Mouse (Mus musculus): ENCODE measurements around the gene Cnnm4.
"Not testable (repeated sequence)": the region's sequence is repeated elsewhere in the genome, so short reads cannot be mapped to it uniquely, and the experiment has no call there.

Cnnm4 gene

DNA sequence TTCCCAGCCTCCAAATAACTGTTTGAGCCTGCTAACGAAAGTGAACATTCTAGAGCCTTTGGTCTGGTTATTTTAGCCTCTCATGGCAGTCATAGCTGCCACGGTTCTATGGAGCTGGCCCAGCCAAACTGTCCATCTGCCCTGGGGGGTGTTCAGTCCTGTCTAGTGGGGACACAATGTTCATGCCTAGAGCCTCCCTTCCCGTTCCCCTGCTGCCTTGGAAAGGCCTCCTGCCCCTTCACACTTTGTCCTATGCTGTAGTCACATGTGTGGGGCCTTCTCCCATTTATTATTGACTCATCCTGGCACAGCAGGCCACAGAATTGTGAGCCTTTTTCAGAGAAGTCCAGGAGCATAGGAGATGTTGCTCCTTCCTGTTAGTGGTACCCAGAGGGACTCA is 46.8 kb downstream of the Cnnm4 start:
- DNase-seq (ENCODE audit: low spot score): no peak

DNA sequence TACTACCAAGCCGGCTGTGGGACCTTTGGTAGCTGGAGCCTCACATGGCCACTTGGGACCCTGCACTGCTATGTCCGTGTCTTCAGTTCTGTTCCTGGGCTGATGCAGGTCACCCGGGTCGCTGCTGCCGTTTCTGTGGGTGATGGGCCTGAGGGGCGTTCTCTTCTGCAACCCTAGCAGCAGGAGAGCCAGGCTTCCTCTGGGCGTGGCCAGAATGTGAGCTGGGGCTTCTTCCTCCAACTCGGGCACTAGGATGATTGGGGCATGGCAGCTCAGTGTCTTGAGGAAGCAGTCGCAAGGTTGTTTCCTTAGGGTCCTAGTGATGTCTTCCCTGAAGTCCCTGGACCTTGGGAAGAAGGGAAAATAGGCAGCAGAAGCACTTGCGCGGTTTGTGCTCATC is 48.2 kb downstream of the Cnnm4 start:
- no peak for DNase-seq (ENCODE audit: low spot score)

DNA sequence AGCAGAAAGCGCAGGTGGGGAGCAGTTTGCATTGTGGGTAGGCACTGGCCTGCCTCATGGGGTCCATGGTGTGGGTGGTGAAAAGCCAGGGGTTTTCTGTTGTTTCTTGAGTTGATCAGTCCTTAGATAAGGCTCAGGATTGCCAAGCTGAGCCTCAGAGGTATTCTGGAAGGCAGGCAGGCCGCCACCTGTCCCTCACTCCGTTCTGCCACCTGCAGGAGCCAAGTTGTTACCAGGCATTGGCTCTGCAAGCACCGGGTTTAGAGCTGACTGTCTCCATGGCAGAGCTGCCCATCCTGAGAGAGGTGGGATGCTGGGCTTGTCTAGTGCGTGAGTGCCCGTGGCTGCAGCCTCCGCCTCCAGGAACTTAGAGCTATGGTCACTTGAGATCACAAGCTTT is 50.8 kb downstream of the Cnnm4 start:
- no peak for DNase-seq (ENCODE audit: low spot score)

DNA sequence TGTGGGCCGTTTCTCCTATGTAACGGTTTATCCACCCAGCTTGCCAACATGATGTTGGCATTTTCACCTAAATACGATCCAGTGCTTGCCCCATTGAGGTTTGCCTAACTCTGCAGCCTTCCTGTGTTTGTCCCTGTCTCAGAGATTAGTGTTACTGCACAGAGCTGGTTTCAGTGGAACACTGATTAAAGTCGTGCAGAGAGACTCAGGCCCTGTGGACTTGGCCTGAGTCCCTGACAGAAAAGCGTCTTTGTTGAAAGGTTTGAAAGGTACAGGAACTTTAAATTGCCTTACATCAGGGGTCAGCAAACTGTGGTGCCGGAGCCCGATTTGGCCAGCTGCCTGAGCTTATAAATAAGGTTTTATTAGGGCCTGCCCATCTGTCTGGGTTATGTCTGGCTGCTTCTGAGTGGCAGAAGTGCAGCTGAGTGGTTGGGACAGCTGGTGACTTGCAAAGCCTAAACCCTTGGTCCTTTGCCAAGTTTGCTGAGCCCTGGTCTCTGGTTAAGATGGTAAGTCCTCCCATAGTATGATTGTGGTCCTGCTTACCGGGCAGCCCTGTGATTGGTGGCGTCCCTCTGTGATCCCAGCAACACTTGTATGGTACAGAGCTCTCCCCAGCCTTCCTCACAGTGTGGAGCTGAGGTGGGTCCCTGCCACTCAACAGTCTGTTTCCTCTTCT is 52.1 kb downstream of the Cnnm4 start:
- no peak for DNase-seq (ENCODE audit: low spot score)

DNA sequence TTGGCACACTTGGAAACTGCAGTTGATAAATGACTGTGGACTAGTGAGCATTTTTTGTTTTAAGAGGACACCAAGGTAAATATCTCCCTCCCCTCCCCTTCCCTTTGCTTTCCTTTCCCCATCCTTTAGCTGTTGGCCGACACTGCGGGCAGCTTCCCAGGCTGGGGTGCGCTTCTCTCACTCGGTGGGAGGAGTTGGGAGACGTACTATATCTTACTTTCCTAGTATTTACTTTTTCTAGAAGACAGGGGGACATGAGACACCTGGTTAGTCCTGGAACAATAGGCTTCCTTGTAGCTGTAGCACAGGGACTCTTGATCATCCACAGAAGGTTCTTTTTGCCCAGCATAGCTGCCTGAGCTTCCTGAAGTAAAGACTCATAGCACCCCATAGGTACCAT is 52.6 kb downstream of the Cnnm4 start:
- no peak for DNase-seq (ENCODE audit: low spot score)

DNA sequence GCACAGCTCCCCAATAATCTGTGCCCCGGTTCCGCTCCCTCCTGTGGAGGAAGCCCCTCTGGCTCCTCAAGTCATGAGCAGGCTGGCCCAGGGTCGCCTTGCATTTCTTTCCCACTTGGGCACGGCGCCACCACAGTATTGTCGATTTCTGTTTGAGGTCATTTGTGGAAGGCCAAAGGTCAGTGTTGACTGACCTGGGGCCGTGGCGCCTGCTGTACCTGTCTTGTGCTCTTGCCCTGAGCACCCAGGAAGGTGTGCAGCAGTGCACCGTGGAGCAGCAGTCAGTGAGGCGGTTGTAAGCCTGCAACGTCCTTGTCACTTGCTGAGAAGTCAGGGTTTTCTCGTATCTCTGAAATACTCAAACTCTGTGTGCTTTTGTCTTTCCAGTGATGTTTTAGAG is 54.4 kb downstream of the Cnnm4 start:
- no peak for DNase-seq (ENCODE audit: low spot score)

DNA sequence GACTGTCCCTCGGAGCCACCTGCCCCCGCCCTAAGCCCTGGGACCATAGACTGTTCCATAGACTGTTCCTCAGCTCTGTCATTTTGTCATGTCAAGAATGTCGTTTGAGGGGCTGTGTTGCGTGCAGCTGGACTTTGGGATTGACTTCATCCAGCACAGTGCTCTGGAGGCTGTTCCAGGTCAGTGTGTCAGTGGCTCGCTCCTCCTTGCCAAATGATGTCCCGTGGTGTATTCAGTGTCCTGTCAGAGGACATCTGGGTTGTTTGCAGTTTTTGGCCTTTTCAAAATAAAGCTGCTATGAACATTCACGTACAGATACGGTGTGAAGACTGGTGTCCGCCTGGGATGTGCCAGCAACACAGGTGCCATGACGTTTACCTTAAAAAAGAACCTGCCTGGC is 55.5 kb downstream of the Cnnm4 start:
- DNase-seq (ENCODE audit: low spot score): no peak

DNA sequence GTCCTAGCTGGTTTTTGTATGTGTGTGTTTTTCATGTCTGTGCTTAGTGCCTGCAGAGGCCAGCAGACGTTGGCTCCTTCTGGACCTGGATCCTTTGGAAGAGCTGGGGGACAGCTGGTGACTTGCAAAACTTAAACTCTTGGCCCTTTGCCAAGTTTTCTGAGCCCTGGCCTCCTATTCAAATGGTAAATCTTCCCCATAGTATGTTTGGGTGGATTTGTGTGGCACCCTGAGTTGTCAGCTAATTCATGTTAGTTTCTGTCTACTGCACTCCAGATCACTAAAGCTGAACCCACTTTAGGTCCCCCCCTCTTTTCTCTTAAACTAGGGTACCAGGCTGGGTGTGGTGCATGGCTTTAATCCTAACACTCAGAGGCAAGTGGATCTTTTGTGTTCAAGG is 56.9 kb downstream of the Cnnm4 start:
- DNase-seq (ENCODE audit: low spot score): no peak

DNA sequence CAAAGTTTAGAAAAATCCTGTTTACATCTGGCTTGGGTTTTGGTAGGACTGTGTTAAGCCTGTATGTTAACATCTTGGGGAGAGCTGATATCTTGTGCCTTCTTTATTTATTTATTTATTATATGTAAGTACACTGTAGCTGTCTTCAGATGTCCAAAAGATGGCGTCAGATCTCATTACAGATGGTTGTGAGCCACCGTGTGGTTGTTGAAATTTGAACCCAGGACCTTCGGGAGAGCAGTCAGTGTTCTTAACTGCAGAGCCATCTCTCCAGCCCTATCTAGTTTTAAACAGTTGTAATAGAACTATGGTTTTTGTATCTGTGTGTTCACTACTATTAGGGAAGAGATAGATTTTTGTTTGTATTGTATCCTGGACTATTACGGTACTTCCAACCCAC is 57.9 kb downstream of the Cnnm4 start:
- DNase-seq (ENCODE audit: low spot score): no peak

DNA sequence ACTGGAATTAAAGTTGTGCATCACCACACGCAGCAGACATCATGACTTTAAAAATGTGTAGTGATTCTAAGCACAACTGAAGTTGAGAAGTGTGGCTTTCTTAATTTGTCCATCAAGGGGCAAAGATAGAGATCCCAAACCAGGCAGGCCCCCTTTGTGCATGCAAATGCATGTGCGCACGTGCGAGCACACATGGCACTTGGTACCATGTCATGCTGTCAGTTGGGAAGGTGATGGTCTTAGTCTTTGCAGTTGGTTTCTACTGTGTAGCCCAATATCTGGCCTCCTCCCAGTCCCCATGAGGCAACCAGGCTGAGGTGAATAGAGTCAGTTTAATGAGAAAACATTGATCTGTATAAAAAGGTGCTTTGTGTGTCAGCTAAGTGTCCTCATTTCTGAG is 58.5 kb downstream of the Cnnm4 start:
- no peak for DNase-seq (ENCODE audit: low spot score)

DNA sequence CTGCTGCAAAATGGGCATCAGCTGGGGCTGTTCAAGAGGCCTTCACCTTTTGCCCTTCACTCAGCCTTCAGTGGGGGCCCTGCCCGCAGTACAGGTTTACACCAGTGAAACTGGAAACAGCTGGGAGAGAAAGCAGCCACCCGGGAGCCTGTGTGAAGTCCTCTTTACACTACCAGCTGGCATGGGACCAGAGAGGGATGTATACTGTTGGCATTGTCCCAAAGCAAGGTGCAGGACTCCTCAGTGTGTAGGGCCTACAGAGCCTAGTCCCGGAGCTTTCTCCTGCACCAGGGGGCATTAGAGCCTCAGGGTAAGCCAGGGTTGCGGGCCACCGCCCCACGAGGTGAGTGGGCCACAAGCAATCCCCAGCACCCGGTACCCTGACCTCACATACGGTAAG is 59.1 kb downstream of the Cnnm4 start:
- no peak for DNase-seq (ENCODE audit: low spot score)

DNA sequence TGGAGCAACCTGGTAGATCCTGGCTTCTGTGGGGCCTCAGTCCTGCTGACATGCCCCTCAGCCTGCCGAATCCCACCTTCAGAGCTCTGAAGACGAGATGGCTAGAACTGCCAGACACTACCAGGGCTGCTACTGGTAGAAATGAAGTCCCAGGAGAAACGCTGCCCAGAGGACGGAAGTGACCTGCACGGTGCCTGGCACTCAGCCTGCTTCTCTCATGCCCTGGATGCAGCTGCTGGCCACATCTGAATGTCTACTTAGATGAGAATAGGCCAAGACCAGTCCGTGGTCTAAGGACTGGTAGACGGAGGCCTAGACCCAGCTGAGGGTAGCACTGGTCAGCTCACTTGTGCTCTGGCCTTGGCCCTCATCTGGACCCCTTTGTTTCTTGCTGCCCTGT is 59.5 kb downstream of the Cnnm4 start:
- DNase-seq (ENCODE audit: low spot score): no peak

DNA sequence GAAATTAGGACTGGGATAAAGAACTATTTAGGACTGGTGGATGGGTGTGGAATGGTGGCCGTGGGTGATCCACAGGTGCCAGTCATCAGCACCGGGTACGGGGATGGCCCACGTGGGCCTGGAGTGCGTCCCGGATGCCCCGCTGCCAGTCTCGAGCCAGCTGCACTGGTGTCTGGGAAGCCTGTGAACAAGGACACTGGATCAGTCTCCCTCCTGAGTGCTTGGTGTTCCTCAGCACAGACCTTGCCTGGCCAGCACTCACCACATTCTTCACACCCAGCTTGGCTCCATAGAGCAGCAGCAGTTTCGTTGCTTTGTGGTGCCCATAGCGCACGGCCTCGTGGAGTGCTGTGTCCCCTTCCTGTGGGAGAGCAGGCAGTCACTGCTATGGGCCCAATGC is 60.0 kb downstream of the Cnnm4 start:
- DNase-seq (ENCODE audit: low spot score): no peak

DNA sequence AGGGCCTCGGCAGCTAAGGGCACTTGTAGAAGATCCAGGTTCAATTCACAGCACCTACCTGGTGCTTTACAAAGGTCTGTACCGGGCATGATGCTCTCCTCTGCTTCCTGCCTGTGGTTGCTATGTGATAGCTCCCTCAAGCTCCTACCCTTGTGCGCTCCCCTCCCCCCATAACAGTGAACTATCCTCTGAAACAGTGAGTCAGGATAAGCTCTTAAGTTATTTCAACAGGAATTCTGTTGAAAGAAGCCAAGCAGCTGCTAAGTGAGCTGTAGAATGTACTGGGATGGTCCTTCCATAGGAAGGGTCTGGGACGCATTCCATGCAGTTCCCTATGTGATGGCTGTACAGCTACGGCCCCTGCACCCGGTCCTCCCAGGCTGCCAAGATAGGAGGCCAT is 62.1 kb downstream of the Cnnm4 start:
- DNase-seq (ENCODE audit: low spot score): no peak

DNA sequence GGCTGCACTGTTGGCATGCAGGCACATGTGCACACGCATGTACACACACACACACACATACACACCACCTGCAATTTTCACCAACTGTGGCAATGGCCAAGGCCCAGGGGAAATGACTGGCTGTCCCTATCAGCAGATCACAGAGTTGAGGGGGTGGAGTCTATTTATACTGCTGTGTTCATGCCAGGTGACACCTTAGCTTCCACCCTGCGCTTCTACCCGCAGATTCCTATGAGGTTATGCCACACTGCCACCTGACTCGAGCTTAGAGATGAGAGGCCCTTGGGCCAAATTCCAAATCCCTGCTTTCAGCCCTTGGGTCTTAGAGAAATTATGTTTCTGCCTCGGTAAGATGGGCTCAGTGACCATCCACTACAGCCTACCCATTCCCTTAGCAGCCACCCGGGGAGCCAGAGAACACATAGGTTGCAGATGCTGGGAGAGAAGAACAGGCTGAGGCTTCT is 63.2 kb downstream of the Cnnm4 start:
- DNase-seq (ENCODE audit: low spot score): no peak

DNA sequence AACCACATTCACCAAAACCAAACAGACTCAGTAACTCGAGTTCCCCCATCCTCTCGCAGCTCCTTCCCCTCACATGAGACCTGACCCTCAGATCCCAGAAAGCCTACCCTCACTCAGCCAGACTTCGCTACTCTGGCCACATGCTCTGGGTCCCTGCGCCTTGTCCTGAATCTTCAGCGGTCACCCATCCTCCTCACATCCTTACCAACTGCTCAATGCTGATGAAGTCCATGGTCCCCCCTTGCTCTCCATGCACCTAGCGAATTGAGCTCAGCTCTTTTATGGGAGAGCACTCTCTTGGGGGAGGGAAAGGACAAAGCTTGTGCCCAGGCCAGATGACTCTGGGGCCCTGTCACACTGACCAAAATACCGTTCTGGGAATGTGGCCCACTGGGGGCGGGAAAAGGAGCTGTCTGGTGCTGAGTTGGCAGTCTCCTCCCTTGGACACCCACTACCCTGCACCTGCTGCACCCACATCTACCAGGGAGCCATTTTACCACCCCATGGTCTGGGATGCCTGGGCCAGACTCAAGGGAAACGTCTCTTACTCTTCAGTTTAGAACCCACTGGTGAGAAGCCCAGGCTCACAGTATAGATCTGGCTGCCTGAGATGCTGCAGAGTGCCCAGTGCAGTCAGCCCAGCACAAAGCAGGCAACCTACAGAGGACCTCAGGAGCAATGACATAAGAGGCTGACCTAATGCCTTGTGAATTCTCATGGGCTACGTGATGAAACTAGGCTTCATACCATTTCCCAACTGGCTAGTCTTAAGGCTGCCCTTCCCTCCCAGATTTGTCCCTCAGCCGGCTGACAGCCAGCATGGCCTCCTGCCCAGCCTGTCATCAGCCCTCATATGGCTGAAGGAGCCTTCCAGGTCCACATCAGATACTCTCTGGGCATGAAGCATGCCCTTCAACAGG is 64.3 kb downstream of the Cnnm4 start:
- DNase-seq (ENCODE audit: low spot score): no peak

DNA sequence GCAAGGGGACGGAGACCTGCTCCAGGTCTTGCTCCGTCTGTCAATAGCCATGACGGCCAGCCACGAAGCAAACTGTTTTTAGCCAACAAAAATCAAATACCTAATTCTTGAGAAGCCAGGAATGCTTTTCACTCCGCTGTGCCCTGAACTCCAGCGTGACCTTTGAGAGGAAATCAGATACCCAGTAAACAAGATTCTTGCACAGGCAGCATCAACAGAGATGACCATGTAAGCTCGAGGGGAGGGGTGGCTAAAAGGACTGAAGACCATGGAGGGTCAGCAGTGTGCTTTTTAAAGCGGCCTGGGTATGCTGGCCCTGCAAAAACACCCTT is 64.9 kb downstream of the Cnnm4 start:
- no peak for DNase-seq (ENCODE audit: low spot score)

DNA sequence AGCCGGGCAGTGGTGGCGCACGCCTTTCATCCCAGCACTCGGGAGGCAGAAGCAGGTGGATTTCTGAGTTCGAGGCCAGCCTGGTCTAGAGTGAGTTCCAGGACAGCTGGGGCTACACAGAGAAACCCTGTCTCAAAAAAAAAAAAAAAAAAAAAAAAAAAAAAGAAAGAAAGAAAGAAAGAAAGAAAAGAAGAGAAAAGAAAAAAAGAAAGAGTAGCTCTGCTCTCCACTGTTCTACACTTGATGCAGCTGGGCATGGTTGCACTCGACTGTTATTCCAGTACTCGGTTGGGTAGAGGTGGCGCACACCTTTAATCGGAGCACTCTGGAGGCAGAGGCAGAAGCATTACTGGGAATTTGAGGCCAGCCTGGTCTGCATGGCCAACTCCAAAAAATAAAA is 65.4 kb downstream of the Cnnm4 start, which contains the start of gene Ankrd23:
TSS of gene Ankrd23 (minus strand) at position 101 of the 400 bp plus-strand sequence.
- not testable (repeated sequence) for DNase-seq (ENCODE audit: low spot score)

DNA sequence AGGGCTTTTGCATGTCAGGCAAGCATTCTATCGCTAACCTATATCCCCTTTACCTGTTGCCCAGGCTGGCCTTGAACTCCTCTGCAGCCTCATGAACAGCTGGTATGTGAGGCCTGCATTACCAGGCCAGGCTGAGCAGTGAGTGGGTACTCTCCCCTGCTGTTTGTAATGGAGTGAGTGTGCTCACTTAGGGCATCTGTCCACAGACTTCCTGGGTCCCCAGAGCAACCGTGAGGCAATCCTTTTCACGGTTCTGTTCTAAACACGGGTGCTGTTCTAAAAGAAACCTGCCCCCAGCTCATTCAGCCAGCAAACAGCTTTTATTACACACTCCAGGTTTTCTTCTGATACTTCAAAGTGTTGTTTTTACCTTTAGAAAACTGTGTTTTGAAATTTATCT is 67.3 kb downstream of the Cnnm4 start:
- no peak for DNase-seq (ENCODE audit: low spot score)

DNA sequence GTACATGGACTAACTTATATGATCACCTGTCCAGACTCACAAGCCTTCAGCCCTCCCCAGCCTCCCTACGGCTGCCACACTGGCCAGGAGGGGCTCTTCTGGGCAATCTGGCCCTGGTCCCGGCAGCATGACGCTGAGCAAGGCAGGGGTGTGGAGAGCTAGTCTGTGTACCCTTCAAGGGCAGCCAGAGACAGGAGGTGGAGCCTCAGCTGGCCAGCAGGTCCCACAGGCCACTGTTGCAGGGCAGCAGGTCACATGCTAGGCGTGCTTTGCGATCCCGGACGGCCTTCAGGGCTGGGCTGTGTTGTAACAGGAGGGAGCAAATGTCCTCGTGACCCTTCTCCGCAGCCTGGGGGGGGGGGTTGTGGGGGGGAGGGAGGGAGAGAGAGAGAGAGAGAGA is 67.8 kb downstream of the Cnnm4 start, which contains the start of gene Gm42417:
TSS of gene Gm42417 (minus strand) at position 244 of the 400 bp plus-strand sequence.
- peak; percentile 69 for DNase-seq (ENCODE audit: low spot score)

DNA sequence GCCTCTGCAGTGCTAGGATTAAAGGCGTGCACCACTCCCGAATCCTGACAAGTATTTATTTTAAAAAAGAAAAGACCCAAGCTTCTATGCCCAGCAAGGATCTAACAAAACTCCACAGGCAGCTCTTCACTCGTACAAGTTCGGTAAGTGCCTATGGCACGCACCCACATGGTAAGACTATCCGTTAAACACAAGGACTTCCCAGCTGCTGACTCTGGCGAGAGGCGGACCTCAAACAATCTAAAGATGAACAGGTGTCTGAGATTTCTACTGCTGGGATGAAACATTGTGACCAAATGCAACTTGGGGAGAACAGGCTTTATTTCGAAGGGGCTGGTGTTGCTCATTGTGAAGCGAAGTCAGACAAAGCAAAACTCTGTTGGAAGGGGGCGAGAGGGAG is 68.7 kb downstream of the Cnnm4 start:
- DNase-seq (ENCODE audit: low spot score): peak; percentile 62

DNA sequence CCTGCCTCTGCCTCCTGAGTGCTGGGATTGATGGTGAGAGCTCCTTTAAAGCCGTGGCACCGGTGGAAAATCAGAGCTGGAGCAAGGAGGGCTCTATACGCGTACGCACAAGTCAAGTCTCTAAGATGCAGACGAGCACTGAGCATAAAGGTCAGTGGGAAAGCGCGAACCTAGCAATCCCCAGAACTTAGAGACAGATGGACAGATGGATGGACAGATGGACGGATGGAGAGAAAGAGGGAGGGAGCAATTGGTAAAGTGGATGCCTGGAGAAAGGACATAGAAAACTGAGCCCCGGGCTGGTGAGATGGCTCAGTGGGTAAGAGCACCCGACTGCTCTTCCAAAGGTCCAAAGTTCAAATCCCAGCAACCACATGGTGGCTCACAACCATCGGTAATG is 69.4 kb downstream of the Cnnm4 start:
- DNase-seq (ENCODE audit: low spot score): no peak

DNA sequence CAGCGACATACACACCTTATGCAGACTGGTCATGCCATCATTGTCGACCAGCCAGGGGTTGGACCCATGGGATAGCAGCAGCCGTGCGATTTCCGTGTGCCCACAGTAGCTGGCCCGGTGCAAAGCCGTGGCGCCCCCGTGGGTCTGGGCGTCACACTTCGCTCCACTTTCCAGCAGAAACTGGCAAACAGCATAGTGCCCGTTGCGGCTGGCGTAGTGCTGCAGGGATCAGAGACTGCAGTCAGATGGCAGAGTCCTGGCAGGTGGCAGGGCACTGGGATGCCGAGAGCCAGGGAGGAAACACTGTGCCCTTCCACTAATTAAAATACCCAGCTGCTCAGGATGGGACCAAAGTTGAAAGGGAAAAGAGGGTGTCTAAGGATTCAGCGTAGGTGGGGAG is 70.4 kb downstream of the Cnnm4 start:
- no peak for DNase-seq (ENCODE audit: low spot score)

DNA sequence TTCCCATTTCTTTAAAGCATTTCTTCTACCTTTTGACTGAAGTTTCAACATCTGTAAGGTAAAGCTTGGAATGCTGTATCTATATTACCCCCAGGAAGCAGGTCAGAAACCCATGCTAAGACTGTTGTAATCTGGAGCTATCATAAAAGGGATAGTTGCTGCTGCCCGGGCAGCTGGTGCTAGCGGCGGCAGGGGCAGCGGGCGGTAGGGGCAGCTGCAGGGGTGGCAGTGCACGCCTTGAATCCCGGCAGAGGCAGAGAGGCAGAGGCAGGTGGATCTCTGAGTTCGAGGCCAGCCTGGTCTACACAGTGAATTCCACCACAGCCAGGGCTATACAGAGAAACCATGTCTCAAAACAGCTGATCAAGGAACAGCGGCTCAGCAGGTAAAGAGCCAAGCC is 71.5 kb downstream of the Cnnm4 start:
- no peak for DNase-seq (ENCODE audit: low spot score)
